Mouse (Mus musculus) gastrocnemius, adult 18-20 months (tissue): Measurements from ENCODE around the gene Nlrp10. TPM values are rescaled to one million over a fixed set of nuclear protein-coding genes. Genes with fewer than 3 reads are reported as not detected.

Experiments
- DNase-seq: peaks from one replicate; pipeline ENCODE4 v3.0.0; 2021; ENCODE audit warnings: low spot score
- total RNA-seq, 2 experiments: library from RNA; stranded (reverse); gene quantifications; 2 replicates each; pipeline ENCODE4 v1.2.3; 2021

Nlrp10 gene
- total RNA-seq, 2 experiments from 2014 or later, result 1.1 to 2.7 TPM

- no peak for DNase-seq
Observed at GRCm38 (mm10) chr7:108903969-108904368, 26.0 kb downstream of the Nlrp10 start.

DNA sequence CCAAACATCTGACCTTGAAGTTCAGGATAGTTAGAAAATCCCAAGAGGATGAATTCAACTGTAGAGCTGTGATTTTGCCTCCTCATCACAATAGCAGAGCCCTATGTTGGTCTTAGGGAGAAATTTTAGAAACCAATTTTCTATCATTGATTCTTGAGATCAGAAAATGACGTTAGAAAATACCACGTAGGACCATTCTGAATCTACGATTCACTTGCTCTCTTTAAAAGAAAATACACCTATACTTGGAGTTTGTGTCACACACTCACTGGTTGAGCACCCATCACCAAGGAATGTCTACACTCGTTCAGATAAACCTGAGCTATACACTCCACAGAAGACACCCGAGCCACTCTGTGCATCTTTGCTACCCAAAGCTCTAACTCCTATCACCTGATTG lies 35.7 kb downstream of the Nlrp10 start, which contains the start of gene Olfr519:
TSS of gene Olfr519 (minus strand) at position 101 of the 400 bp plus-strand sequence.
- no peak for DNase-seq

DNA sequence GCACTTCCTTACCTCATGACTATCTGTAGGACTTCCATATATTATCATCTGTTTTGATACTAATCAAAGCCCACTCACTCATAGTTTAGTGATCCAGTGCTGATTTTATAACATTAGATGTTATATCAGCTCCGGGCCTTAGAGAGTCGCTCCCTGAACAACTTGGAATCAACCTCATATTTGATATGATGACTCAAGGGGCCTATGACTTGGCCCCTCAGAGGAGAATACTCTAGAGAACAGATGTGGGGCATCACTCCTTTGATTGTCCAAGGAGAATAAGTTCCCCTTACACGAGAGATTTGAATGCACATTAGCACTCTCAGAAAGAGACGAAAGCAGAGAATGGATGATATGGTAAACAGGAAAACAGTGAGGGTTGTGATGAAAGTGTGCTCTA lies 45.1 kb downstream of the Nlrp10 start, which contains the start of gene Olfr518:
TSS of gene Olfr518 (minus strand) at position 101 of the 400 bp plus-strand sequence.
- no peak for DNase-seq

- no peak for DNase-seq
Observed at GRCm38 (mm10) chr7:108872279-108872678, 57.7 kb downstream of the Nlrp10 start, which contains the start of gene Olfr517. TSS of gene Olfr517 (minus strand) at chr7:108872379.

Other genes with a start within 250 kb of the Nlrp10 start
- gene Olfr512, start 216.9 kb downstream of the Nlrp10 start, total RNA-seq, result not detected
- gene Olfr513, start 179.2 kb downstream of the Nlrp10 start, total RNA-seq, result not detected
- gene Olfr514, start 104.2 kb downstream of the Nlrp10 start, total RNA-seq, result not detected
- gene Olfr516, start 79.6 kb downstream of the Nlrp10 start, total RNA-seq, result not detected
- gene Olfr517, start 57.8 kb downstream of the Nlrp10 start, total RNA-seq, result not detected
- not detected for gene Olfr518, start 45.2 kb downstream of the Nlrp10 start, total RNA-seq
- gene Olfr519, start 35.8 kb downstream of the Nlrp10 start, total RNA-seq, result not detected
- gene Eif3f, start 4.2 kb upstream of the Nlrp10 start, total RNA-seq, result 100 to 1,000 TPM; 119 TPM
- under 1 TPM; 0.30 to 0.59 TPM for gene Tub, start 20.2 kb upstream of the Nlrp10 start, total RNA-seq
- gene Ric3, start 153.2 kb upstream of the Nlrp10 start, total RNA-seq, result 1 to 10 TPM; 2.7 to 2.8 TPM
- 1 to 10 TPM; 1.9 to 2.7 TPM for gene Lmo1, start 245.0 kb upstream of the Nlrp10 start, total RNA-seq